Mouse (Mus musculus): ENCODE results near the gene Gm20388.

DNA sequence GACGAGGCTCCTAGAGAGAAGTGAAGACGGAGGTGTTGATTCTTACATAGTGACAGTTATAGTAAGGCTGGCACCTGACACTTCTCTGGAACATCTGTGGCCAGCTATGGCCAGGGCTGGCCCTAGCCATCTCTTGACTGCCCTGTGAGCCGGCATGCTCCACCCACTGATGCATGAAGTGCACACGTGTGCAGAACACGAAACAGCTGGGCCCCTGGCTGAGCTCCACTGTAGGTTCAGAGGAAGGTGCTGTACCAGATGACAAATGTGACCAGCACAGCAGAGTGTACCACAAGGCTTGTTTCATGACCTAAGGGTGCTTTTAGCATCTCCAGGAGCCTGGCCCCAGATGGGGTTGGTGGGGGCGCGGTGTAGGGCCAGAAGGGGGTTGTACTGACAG lies 83.5 kb downstream of the Gm20388 start:
- no peak for TF ChIP-seq EP300 (IDR thresholded peaks at IDR 0.05; ENCODE audit: insufficient read depth, low read depth, low read length)
- TF ChIP-seq CTCF (IDR thresholded peaks at IDR 0.05; ENCODE audit: low read depth, low read length): no peak

All from ES-Bruce4 (cell line).